18 mouse cellular contexts compared by ENCODE assay signal in genomic region chr1:91451547-91452084, GRCm38 (mm10). TPM values are rescaled to one million over a fixed set of nuclear protein-coding genes. Genes with fewer than 3 reads are reported as not detected.
DNase-seq lines count a peak whose midpoint lies in the region; ATAC-seq and TF ChIP-seq lines count a peak whose summit lies in the region.
"Had no signal": no experiment of that assay in that cellular context is flagged by ENCODE, and none has a peak within 500 bp of the region (broad histone marks: within the 10 kb centered on the region; RNA-seq: fewer than 3 reads in every experiment).

No protein-coding gene starts in this region.

- 42% methylated on average over 5 of the region's 5 CpGs for WGBS in lung, embryonic 16.5 days
- 45% methylated on average over 5 of the region's 5 CpGs for WGBS in intestine, postnatal 0 days

- TF ChIP-seq CTCF in intestine, postnatal 0 days (IDR thresholded peaks at IDR 0.05; ENCODE audit: low read depth), result no peak

- H3K36me3 ChIP-seq in lung, embryonic 16.5 days (ENCODE audit: control insufficient read depth, insufficient read depth, low read length), result peaks cover 20% of the 10 kb centered on the region
- H3K36me3 ChIP-seq in intestine, postnatal 0 days (ENCODE audit: control insufficient read depth, insufficient read depth), result peaks cover 38% of the 10 kb centered on the region

- H3K9ac ChIP-seq in lung, embryonic 16.5 days (ENCODE audit: low read length), result peak overlapping the region; percentile 52
- no peak overlapping the region for H3K9ac ChIP-seq in intestine, postnatal 0 days (ENCODE audit: low read depth, low read length)
- H3K9ac ChIP-seq: hindbrain, embryonic 14.5 days; liver, embryonic 13.5 days; neural tube, embryonic 13.5 days had no signal

- H3K4me1 ChIP-seq in lung, embryonic 16.5 days (replicated peaks; ENCODE audit: control insufficient read depth, insufficient read depth, low read length), result peaks cover 53% of the 10 kb centered on the region
- peaks cover 16% of the 10 kb centered on the region for H3K4me1 ChIP-seq in intestine, postnatal 0 days (replicated peaks; ENCODE audit: control insufficient read depth, insufficient read depth, low read length)

- H3K27me3 ChIP-seq in lung, embryonic 16.5 days (ENCODE audit: control insufficient read depth, insufficient read depth, low read depth, low read length), result no peaks in the 10 kb centered on the region
- H3K27me3 ChIP-seq in intestine, postnatal 0 days (replicated peaks; ENCODE audit: control insufficient read depth, insufficient read depth, low read length), result no peaks in the 10 kb centered on the region
- H3K27me3 ChIP-seq: CH12.LX; liver, embryonic 13.5 days; neural tube, embryonic 13.5 days had no signal

- peak; percentile 87 for DNase-seq in heart, adult 11 months
- DNase-seq in heart, postnatal 4 days, result no peak
- DNase-seq in lung, postnatal 14 days, result no peak
- peak; percentile 50 for DNase-seq in kidney, postnatal 14 days
- no peak for DNase-seq in thymus, adult 18-20 months
- no peak for DNase-seq in spleen, postnatal 10 days (ENCODE audit: low spot score in 2 of 2)
- DNase-seq: adrenal gland, adult 2 months; liver, embryonic 13.5 days; thymus, postnatal 14 days had no signal

- no peak for ATAC-seq in lung, embryonic 16.5 days (ENCODE audit: low read depth)
- ATAC-seq in intestine, postnatal 0 days, result no peak
- ATAC-seq: forebrain, embryonic 14.5 days had no signal

- H3K27ac ChIP-seq in lung, embryonic 16.5 days (ENCODE audit: low read length), result peak overlapping the region; percentile 47
- peak overlapping the region; percentile 9; the same call in 1 of the 2 replicates for H3K27ac ChIP-seq in intestine, postnatal 0 days (ENCODE audit: low read depth, low read length)
- H3K27ac ChIP-seq: hindbrain, embryonic 14.5 days; liver, embryonic 13.5 days; neural tube, embryonic 13.5 days; stomach, postnatal 0 days had no signal

- no peak overlapping the region for H3K4me2 ChIP-seq in lung, embryonic 16.5 days (ENCODE audit: low read depth, low read length)
- H3K4me2 ChIP-seq in intestine, postnatal 0 days (replicated peaks; ENCODE audit: low read depth), result no peak overlapping the region
- H3K4me2 ChIP-seq: hindbrain, embryonic 14.5 days; liver, embryonic 13.5 days; midbrain, embryonic 11.5 days; neural tube, embryonic 13.5 days had no signal

- no peak overlapping the region for H3K4me3 ChIP-seq in lung, embryonic 16.5 days (ENCODE audit: low read length)
- H3K4me3 ChIP-seq in intestine, postnatal 0 days (ENCODE audit: low read depth, low read length), result no peak overlapping the region
- H3K4me3 ChIP-seq: erythroblast, embryonic 14.5 days; liver, embryonic 13.5 days; neural tube, embryonic 13.5 days had no signal

- peaks cover 8% of the 10 kb centered on the region for H3K9me3 ChIP-seq in lung, embryonic 16.5 days (ENCODE audit: control insufficient read depth, low read length)
- H3K9me3 ChIP-seq in intestine, postnatal 0 days (ENCODE audit: control insufficient read depth), result peaks cover 3% of the 10 kb centered on the region; the same call in 1 of the 2 replicates
- H3K9me3 ChIP-seq: neural tube, embryonic 13.5 days had no signal

RNA-seq across cellular contexts. Expression of gene Per2, which starts 7.5 kb away (rescaled TPM):
- total RNA-seq in heart, postnatal 4 days (2021), result 10 to 100 TPM in 1 of 2 experiments, 1 to 10 TPM in 1; 8.5 to 11.2 TPM
- polyA plus RNA-seq in lung, embryonic 16.5 days (2015; fragmentation: Nextera tagmentation; extraction: Ambion mirVana), result 10.7 and 12.2 TPM in 2 replicates
- polyA plus RNA-seq in intestine, postnatal 0 days (2015; fragmentation: Nextera tagmentation; extraction: Ambion mirVana), result 7.2 and 7.9 TPM in 2 replicates

RNA-seq across cellular contexts. Expression of gene Hes6, which starts 37.8 kb away (rescaled TPM):
- total RNA-seq in heart, postnatal 4 days (2021), result 10 to 100 TPM; 29.6 to 30.6 TPM
- 73.2 and 77.2 TPM in 2 replicates for polyA plus RNA-seq in lung, embryonic 16.5 days (2015; fragmentation: Nextera tagmentation; extraction: Ambion mirVana)
- 84.1 and 84.8 TPM in 2 replicates for polyA plus RNA-seq in intestine, postnatal 0 days (2015; fragmentation: Nextera tagmentation; extraction: Ambion mirVana)

RNA-seq across cellular contexts. Expression of gene Traf3ip1, which starts 42.8 kb away (rescaled TPM):
- total RNA-seq in heart, postnatal 4 days (2021), result 1 to 10 TPM; 4.3 to 4.6 TPM
- polyA plus RNA-seq in lung, embryonic 16.5 days (2015; fragmentation: Nextera tagmentation; extraction: Ambion mirVana), result 12.8 and 13.0 TPM in 2 replicates
- 3.3 and 3.7 TPM in 2 replicates for polyA plus RNA-seq in intestine, postnatal 0 days (2015; fragmentation: Nextera tagmentation; extraction: Ambion mirVana)

RNA-seq across cellular contexts. Expression of gene Ilkap, which starts 53.0 kb away (rescaled TPM):
- total RNA-seq in heart, postnatal 4 days (2021), result 10 to 100 TPM; 58.2 to 59.1 TPM
- 133 and 139 TPM in 2 replicates for polyA plus RNA-seq in lung, embryonic 16.5 days (2015; fragmentation: Nextera tagmentation; extraction: Ambion mirVana)
- polyA plus RNA-seq in intestine, postnatal 0 days (2015; fragmentation: Nextera tagmentation; extraction: Ambion mirVana), result 51.2 TPM in 2 replicates

Comparison
In these comparisons a context has a peak if more than half of its experiments do, and no peak if none do; other contexts are left out.
1. DNase-seq: peak in heart, adult 11 months (single experiment) and kidney, postnatal 14 days (single experiment); none in heart, postnatal 4 days (single experiment), lung, postnatal 14 days (single experiment), thymus, adult 18-20 months (0 of 2) and spleen, postnatal 10 days (0 of 2).